Mouse (Mus musculus) embryonic facial prominence, embryonic 14.5 days (tissue): ENCODE results near the gene Bag1. TPM values are rescaled to one million over a fixed set of nuclear protein-coding genes. Genes with fewer than 3 reads are reported as not detected.

Experiments
- ATAC-seq: fragments of 200-750 bp; cut with Nextera tagmentation; 2 replicates; pipeline ENCODE4 v1.8.0; 2017; ENCODE audit warnings: low read depth, moderate number of reproducible peaks, moderate TSS enrichment
- DNase-seq: peaks from one replicate; pipeline ENCODE4 v3.0.0-alpha.2; 2015; ENCODE audit warnings: low spot score
- H3K27ac ChIP-seq: fragments of 300-500 bp; sonication (generic); replicated peaks from 2 replicates; pipeline ENCODE4 v1.5.1; 2014; ENCODE audit warnings: low read depth, mild to moderate bottlenecking, low read length, moderate library complexity
- H3K27me3 ChIP-seq: fragments of 300-500 bp; sonication (generic); replicated peaks from 2 replicates; pipeline ENCODE4 v1.6.1; 2014; ENCODE audit warnings: low read length; ENCODE audit not compliant: control insufficient read depth, insufficient read depth
- H3K36me3 ChIP-seq: fragments of 300-500 bp; sonication (generic); 2 replicates; pipeline ENCODE4 v1.6.1; 2014; ENCODE audit warnings: low read length, mixed read lengths; ENCODE audit not compliant: control insufficient read depth, insufficient read depth
- H3K4me1 ChIP-seq: fragments of 300-500 bp; sonication (generic); 2 replicates; pipeline ENCODE4 v1.6.1; 2014; ENCODE audit warnings: antibody characterized with exemption, low read length; ENCODE audit not compliant: control insufficient read depth, insufficient read depth
- H3K4me2 ChIP-seq: fragments of 300-500 bp; sonication (generic); 2 replicates; pipeline ENCODE4 v1.6.1; 2014; ENCODE audit warnings: low read depth, mild to moderate bottlenecking, low read length, moderate library complexity, mixed read lengths
- H3K4me3 ChIP-seq: fragments of 300-500 bp; sonication (generic); 2 replicates; pipeline ENCODE4 v1.5.1; 2014; ENCODE audit warnings: low read depth, mild to moderate bottlenecking, low read length
- H3K9ac ChIP-seq: fragments of 300-500 bp; sonication (generic); 2 replicates; pipeline ENCODE4 v1.6.1; 2014; ENCODE audit warnings: low read depth, mild to moderate bottlenecking, low read length, moderate library complexity, mixed read lengths
- H3K9me3 ChIP-seq: fragments of 300-500 bp; sonication (generic); 2 replicates; pipeline ENCODE4 v1.6.1; 2016; ENCODE audit warnings: low read length; ENCODE audit not compliant: control insufficient read depth
- WGBS: fragments of 180-500 bp; shearing (Covaris S2); extraction: QIAGEN DNeasy Blood & Tissue Kit; methylation state at CpG from one replicate; pipeline ENCODE4 v1.1.7; 2014; 5-methylcytosine and 5-hydroxymethylcytosine counted together
- polyA plus RNA-seq: library from polyadenylated mRNA; unstranded; fragments of >200 nt; fragmentation: Nextera tagmentation; extraction: Ambion mirVana; gene quantifications from 2 replicates; pipeline ENCODE4 v1.2.1, GENCODE M21; 2014

Gene Bag1
- polyA plus RNA-seq, 1 experiment from 2014 or later = 240 TPM

DNA sequence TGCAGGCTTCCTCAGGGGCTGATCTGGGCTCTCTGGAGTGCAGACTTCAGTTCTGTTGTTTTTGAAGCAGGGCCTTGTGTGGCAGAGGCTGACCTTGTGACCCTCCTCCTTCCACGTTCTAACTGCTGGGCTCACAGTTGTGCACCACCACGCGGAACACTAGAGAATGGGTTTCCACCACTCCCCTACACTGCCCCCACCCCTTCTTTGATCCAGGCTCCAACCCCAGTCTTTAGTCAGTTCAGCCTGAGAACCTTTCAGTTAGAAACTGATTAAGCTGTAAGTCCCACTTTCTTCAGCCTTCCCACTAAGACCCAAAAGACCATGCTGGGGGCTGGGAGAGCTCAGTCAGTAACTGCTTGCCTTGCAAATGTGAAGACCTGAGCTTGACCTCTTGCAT, 22.5 kb downstream of the Bag1 start:
- H3K9me3 ChIP-seq = no peaks in the 10 kb centered on the region

DNA sequence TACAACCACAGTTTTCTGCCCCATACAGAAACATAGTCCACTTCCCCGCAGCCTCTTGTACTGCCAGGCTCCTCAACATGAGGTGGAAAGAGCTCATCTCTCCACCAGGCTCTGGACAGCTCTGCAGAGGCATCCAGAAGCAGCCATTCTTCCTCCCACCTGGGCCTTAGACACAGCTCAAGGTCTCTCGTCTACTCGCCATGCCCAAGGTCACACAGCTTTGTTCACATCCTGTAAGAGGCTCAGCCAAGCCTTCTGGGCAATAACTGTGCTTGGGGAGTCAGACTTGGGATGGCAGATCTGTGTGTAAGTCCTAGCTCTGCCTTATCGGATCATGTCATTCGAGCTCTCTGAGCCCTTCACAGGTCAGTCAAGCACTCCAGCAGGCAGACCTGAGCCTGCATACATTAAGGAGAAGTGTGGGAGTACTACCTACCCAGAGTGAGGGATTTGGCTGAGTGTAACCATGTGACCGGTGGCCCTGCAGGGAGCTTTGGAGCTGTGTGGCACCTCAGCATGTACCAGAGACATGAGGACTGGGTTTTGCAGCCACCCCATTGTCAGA, 24.9 kb downstream of the Bag1 start:
- Histone ChIP-seq H3K4me1 (no peaks in the 10 kb centered on the region), H3K9ac (no peak overlapping the region), H3K27me3 (no peaks in the 10 kb centered on the region), H3K36me3 (no peaks in the 10 kb centered on the region), H3K27ac (no peak overlapping the region), H3K4me2 (no peak overlapping the region), H3K4me3 (no peak overlapping the region), H3K9me3 (no peaks in the 10 kb centered on the region)
- ATAC-seq (no peak), DNase-seq (no peak)
- WGBS = 76% methylated on average over 6 of the region's 6 CpGs

More for the DNA sequence above, 22.5 kb downstream of the Bag1 start:
- no peaks in the 10 kb centered on the region for H3K36me3 ChIP-seq
- no peaks in the 10 kb centered on the region for H3K27me3 ChIP-seq
- 51% methylated on average over 3 of the region's 3 CpGs for WGBS
- no peak overlapping the region for H3K9ac ChIP-seq
- no peak overlapping the region for H3K27ac ChIP-seq
- ATAC-seq = no peak
- no peak overlapping the region for H3K4me3 ChIP-seq
- no peaks in the 10 kb centered on the region for H3K4me1 ChIP-seq
- DNase-seq = no peak
- H3K4me2 ChIP-seq = no peak overlapping the region

DNA sequence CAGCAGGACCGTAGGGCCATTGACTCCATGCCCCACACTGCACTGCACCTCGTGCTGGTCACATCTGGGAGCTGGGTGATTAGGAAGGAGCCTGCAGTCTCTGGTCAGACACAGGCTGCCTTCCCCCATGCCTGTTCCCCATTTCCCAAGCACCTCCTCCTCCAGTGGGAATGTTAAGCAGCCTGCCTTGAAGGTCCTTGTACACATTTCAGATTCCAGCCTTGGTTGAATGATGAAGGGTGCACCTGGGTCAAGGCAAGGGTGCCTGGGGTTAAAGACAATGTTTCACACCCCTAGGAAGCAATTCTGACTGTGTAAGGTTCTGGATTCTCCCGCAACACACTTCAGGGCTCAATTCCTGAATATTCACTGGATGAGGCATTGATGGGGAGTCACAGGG, 26.8 kb downstream of the Bag1 start:
- H3K9me3 ChIP-seq = no peaks in the 10 kb centered on the region
- 66% methylated on average over 3 of the region's 3 CpGs for WGBS
- H3K4me1 ChIP-seq = no peaks in the 10 kb centered on the region
- ATAC-seq (no peak), DNase-seq (no peak)
- H3K9ac ChIP-seq = no peak overlapping the region
- H3K36me3 ChIP-seq = no peaks in the 10 kb centered on the region
- no peak overlapping the region for H3K4me3 ChIP-seq
- no peak overlapping the region for H3K4me2 ChIP-seq
- H3K27ac ChIP-seq = no peak overlapping the region
- H3K27me3 ChIP-seq = no peaks in the 10 kb centered on the region

DNA sequence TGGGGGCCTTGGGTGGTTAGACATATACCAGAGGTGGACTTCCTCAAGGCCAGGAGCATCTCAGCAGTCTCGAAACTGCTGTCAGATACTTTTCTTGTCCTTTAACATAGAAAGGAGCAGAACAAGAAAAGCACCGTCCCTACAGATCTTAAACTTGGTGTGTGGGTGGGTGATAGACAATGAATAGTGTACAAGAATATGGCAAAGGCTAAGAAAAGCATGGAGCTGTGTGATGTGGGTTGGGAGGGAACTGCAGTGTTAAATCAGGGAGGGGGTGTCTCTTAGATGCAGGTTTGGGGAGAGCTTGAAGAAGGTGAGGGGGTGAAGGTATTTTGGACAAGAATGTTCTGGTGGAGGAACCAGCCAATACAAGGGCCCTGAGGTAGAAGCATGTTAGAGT, 27.5 kb downstream of the Bag1 start:
- H3K27ac ChIP-seq = no peak overlapping the region
- WGBS = 80% methylated on average over 2 of the region's 2 CpGs
- DNase-seq = no peak
- H3K36me3 ChIP-seq = no peaks in the 10 kb centered on the region
- no peak overlapping the region for H3K4me3 ChIP-seq
- H3K4me2 ChIP-seq = no peak overlapping the region
- ATAC-seq = no peak
- H3K9me3 ChIP-seq = no peaks in the 10 kb centered on the region
- H3K27me3 ChIP-seq = no peaks in the 10 kb centered on the region
- no peaks in the 10 kb centered on the region for H3K4me1 ChIP-seq
- no peak overlapping the region for H3K9ac ChIP-seq

DNA sequence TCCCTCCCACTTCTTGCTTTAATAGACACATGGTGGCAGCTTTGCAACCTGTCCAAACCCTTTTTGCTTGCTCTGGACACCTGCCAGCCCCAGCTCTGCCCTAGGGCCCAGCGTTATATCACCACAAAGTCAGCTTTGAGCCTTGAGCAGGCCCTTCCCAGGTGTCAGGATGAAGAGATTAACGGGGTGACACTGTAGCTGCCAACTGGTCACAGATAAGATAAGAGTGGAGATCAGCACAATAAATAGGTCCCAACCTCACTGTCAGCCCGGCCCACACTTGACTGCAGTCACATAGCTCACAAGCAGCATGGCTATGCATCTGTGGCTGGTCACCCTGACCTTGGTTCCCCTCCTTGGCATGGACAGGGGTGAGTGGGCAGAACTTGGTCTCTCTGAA, 28.3 kb downstream of the Bag1 start, which contains the start of gene Spink4:
TSS of gene Spink4 (plus strand) at position 268 of the 400 bp plus-strand sequence.
- Histone ChIP-seq H3K4me1 (no peaks in the 10 kb centered on the region), H3K27ac (no peak within 1 kb of the TSS), H3K9ac (no peak within 1 kb of the TSS), H3K27me3 (no peaks in the 10 kb centered on the region), H3K4me2 (no peak within 1 kb of the TSS), H3K4me3 (no peak within 1 kb of the TSS), H3K9me3 (no peaks in the 10 kb centered on the region), H3K36me3 (no peaks in the 10 kb centered on the region)
- DNase-seq = no peak
- WGBS = 61% methylated on average over 3 of the region's 3 CpGs
- ATAC-seq = no peak

DNA sequence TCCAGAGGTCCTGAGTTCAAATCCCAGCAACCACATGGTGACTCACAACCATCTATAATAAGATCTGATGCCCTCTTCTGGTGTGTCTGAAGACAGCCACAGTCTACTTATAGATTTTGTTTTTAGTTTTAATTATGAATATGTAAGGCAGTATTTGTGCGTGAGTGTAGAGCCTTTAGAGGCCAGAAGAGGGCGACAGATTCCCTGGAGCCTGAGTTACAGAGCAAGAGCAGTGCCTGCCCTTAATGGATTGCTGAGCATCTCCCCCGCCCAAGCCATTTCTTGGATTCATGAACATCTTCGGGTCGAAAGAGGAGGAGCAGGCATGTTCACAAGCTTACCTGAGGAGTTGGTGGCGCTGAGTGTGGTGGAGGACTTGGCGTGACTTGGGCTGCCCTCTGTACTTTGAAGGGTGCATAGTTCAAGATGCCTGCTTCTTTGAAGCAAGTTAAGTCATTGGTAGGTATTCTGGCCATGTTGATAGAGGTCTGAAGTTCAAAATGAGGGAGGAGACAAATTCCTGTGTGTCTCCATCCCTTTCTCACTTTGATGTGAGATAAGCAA, 31.4 kb downstream of the Bag1 start:
- WGBS = 87% methylated on average over 7 of the region's 7 CpGs
- no peak for DNase-seq

DNA sequence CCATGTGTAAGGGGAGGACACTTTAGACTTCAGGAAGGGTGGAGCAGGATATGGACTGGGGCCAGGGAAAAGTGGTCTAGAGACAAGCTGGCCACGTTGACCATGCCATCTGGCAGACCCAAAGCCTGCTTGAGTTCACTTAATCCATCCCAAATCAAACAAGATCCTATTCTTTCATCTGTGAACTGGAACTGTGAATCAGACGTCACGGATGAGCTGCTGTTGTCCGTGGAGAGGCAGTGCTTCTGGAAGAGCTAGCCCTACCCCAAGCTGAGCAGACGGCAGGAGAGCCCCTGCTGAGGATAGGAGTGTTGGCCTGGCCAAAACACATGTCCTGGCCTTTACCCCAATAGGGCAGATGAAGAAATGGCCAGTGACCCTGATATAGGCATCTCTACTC, 32.1 kb downstream of the Bag1 start:
- Histone ChIP-seq H3K4me3 (no peak overlapping the region), H3K27me3 (no peaks in the 10 kb centered on the region), H3K27ac (no peak overlapping the region), H3K4me1 (no peaks in the 10 kb centered on the region), H3K4me2 (no peak overlapping the region), H3K9me3 (no peaks in the 10 kb centered on the region), H3K36me3 (no peaks in the 10 kb centered on the region), H3K9ac (no peak overlapping the region)
- DNase-seq (no peak), ATAC-seq (no peak)
- 72% methylated on average over 5 of the region's 5 CpGs for WGBS

More for the DNA sequence above, 31.4 kb downstream of the Bag1 start:
- no peak overlapping the region for H3K9ac ChIP-seq
- H3K9me3 ChIP-seq = no peaks in the 10 kb centered on the region
- no peak overlapping the region for H3K4me3 ChIP-seq
- no peak for ATAC-seq
- H3K27me3 ChIP-seq = no peaks in the 10 kb centered on the region
- no peaks in the 10 kb centered on the region for H3K36me3 ChIP-seq
- H3K27ac ChIP-seq = no peak overlapping the region
- no peak overlapping the region for H3K4me2 ChIP-seq
- H3K4me1 ChIP-seq = no peaks in the 10 kb centered on the region

DNA sequence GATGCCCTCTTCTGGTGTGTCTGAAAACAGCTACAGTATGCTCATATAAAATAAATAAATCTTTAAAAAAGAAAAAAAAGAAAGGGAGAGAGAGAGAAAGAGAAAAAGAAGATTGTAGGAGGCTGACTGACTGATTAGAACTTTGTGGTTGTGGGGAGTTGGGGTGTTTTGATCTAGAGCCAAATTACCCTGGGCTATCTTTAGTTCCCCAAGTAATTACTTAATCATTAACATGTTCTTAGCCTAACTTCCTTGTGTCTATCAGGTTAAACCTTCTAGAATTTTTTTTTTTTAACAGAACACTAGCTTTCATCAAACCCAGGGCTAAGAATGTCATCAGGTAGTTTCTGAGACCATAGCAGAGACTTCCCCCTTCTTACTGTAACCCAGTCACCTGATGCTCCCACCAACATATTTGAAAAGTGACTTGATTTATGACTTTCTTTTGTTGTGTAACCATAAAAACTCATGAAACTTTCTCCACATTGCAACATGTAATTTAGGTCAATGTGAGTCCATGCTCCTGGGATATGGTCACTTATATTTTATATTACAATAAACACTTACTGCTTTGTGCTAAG, 33.7 kb downstream of the Bag1 start:
- H3K27me3 ChIP-seq = no peaks in the 10 kb centered on the region
- H3K9ac ChIP-seq = no peak overlapping the region
- no peak overlapping the region for H3K4me3 ChIP-seq
- ATAC-seq (no peak), DNase-seq (no peak)
- H3K27ac ChIP-seq = no peak overlapping the region
- H3K4me1 ChIP-seq = no peaks in the 10 kb centered on the region
- no peaks in the 10 kb centered on the region for H3K36me3 ChIP-seq
- H3K4me2 ChIP-seq = no peak overlapping the region
- no peaks in the 10 kb centered on the region for H3K9me3 ChIP-seq
